Mouse (Mus musculus) lung, postnatal 0 days (tissue): ENCODE results near the gene Dennd1c. TPM values are rescaled to one million over a fixed set of nuclear protein-coding genes. Genes with fewer than 3 reads are reported as not detected.

Experiments used
- ATAC-seq: fragments of 200-750 bp; cut with Nextera tagmentation; 2 replicates; pipeline ENCODE4 v1.8.0; 2017; ENCODE audit warnings: moderate library complexity
- DNase-seq: peaks from one replicate; pipeline ENCODE4 v3.0.0-alpha.2; 2016; ENCODE audit warnings: low spot score
- H3K27ac ChIP-seq: fragments of 300-500 bp; sonication (generic); 2 replicates; pipeline ENCODE4 v1.5.1; 2014; ENCODE audit warnings: antibody characterized with exemption, mild to moderate bottlenecking, low read length, mixed read lengths
- H3K27me3 ChIP-seq: fragments of 300-500 bp; sonication (generic); replicated peaks from 2 replicates; pipeline ENCODE4 v1.6.1; 2014; ENCODE audit warnings: low read length, mixed read lengths; ENCODE audit not compliant: insufficient read depth
- H3K36me3 ChIP-seq: fragments of 300-500 bp; sonication (generic); 2 replicates; pipeline ENCODE4 v1.6.1; 2014; ENCODE audit warnings: low read length, mixed read lengths; ENCODE audit not compliant: insufficient read depth
- H3K4me1 ChIP-seq: fragments of 300-500 bp; sonication (generic); 2 replicates; pipeline ENCODE4 v1.6.1; 2014; ENCODE audit warnings: antibody characterized with exemption, low read depth, low read length, mixed read lengths; ENCODE audit not compliant: insufficient read depth
- H3K4me2 ChIP-seq: fragments of 300-500 bp; sonication (generic); replicated peaks from 2 replicates; pipeline ENCODE4 v1.6.1; 2014; ENCODE audit warnings: low read depth, mild to moderate bottlenecking, low read length, moderate library complexity, mixed read lengths
- H3K4me3 ChIP-seq: fragments of 300-500 bp; sonication (generic); 2 replicates; pipeline ENCODE4 v1.5.1; 2014; ENCODE audit warnings: low read depth, low read length
- H3K9ac ChIP-seq: fragments of 300-500 bp; sonication (generic); replicated peaks from 2 replicates; pipeline ENCODE4 v1.6.1; 2014; ENCODE audit warnings: low read depth, mild to moderate bottlenecking
- H3K9me3 ChIP-seq: fragments of 300-500 bp; sonication (generic); 2 replicates; pipeline ENCODE4 v1.6.1; 2016; ENCODE audit warnings: low read length, mixed read lengths
- CTCF ChIP-seq: IDR thresholded peaks from 2 replicates; pipeline ENCODE4 v1.5.1; 2016; ENCODE audit warnings: antibody characterized with exemption, mild to moderate bottlenecking
- EP300 ChIP-seq: IDR thresholded peaks from 2 replicates; pipeline ENCODE4 v1.6.1; 2016; ENCODE audit warnings: antibody characterized with exemption, mild to moderate bottlenecking, control low read depth
- WGBS: fragments of 180-500 bp; shearing (Covaris S2); extraction: QIAGEN DNeasy Blood & Tissue Kit; methylation state at CpG from one replicate; pipeline ENCODE4 v1.1.7; 2014; 5-methylcytosine and 5-hydroxymethylcytosine counted together
- polyA plus RNA-seq: library from polyadenylated mRNA; unstranded; fragments of >200 nt; fragmentation: Nextera tagmentation; extraction: Ambion mirVana; gene quantifications from 2 replicates; pipeline ENCODE4 v1.2.1, GENCODE M21; 2015

Dennd1c gene
- polyA plus RNA-seq, 1 experiment from 2014 or later, result 6.0 TPM

GRCm38 (mm10) chr17:57020960-57021359 lies 57.4 kb downstream of the Dennd1c start:
- ATAC-seq (no peak), DNase-seq (no peak)
- H3K4me3 ChIP-seq, result no peak overlapping the region
- no peaks in the 10 kb centered on the region for H3K9me3 ChIP-seq
- H3K4me1 ChIP-seq, result no peaks in the 10 kb centered on the region
- no peak overlapping the region for H3K9ac ChIP-seq
- TF ChIP-seq EP300 (no peak), CTCF (no peak)
- no peak overlapping the region for H3K27ac ChIP-seq
- peaks cover 43% of the 10 kb centered on the region for H3K36me3 ChIP-seq
- WGBS, result 87% methylated on average over 5 of the region's 5 CpGs
- no peak overlapping the region for H3K4me2 ChIP-seq
- no peaks in the 10 kb centered on the region for H3K27me3 ChIP-seq

- Histone ChIP-seq H3K27me3 (no peaks in the 10 kb centered on the region), H3K9ac (no peak overlapping the region), H3K4me2 (no peak overlapping the region), H3K4me3 (no peak overlapping the region), H3K4me1 (no peaks in the 10 kb centered on the region), H3K36me3 (peaks cover 31% of the 10 kb centered on the region), H3K27ac (no peak overlapping the region), H3K9me3 (no peaks in the 10 kb centered on the region)
- DNase-seq (no peak), ATAC-seq (no peak)
- WGBS, result 81% methylated on average over 2 of the region's 2 CpGs
- TF ChIP-seq EP300, result no peak
Observed at GRCm38 (mm10) chr17:57019693-57020092, 58.6 kb downstream of the Dennd1c start.

Other genes with a start within 250 kb of the Dennd1c start
- gene Rfx2, start 247.5 kb downstream of the Dennd1c start, polyA plus RNA-seq, result 5.9 and 6.6 TPM in 2 replicates
- gene Acsbg2, start 204.1 kb downstream of the Dennd1c start, polyA plus RNA-seq, result not detected in 2 replicates
- gene 1700061G19Rik, start 203.0 kb downstream of the Dennd1c start, polyA plus RNA-seq, result 0.15 and 0.23 TPM in 2 replicates
- gene Mllt1, start 143.1 kb downstream of the Dennd1c start, polyA plus RNA-seq, result 17.7 TPM in 2 replicates
- not detected in 2 replicates for gene Acer1, start 96.4 kb downstream of the Dennd1c start, polyA plus RNA-seq
- gene Clpp, start 88.2 kb downstream of the Dennd1c start, polyA plus RNA-seq, result 62.5 and 71.1 TPM in 2 replicates
- 31.3 and 35.3 TPM in 2 replicates for gene Alkbh7, start 81.2 kb downstream of the Dennd1c start, polyA plus RNA-seq
- gene Pspn, start 78.5 kb downstream of the Dennd1c start, polyA plus RNA-seq, result 0.37 TPM in 1 of 2 replicates, not detected in the other
- gene Gtf2f1, start 67.2 kb downstream of the Dennd1c start, polyA plus RNA-seq, result 33.3 and 37.0 TPM in 2 replicates
- gene Gm17949, start 67.0 kb downstream of the Dennd1c start, polyA plus RNA-seq, result 0.50 and 0.68 TPM in 2 replicates
- 20.4 and 21.0 TPM in 2 replicates for gene Khsrp, start 47.0 kb downstream of the Dennd1c start, polyA plus RNA-seq
- gene Slc25a41, start 36.9 kb downstream of the Dennd1c start, polyA plus RNA-seq, result not detected in 2 replicates
- gene Crb3, start 19.4 kb downstream of the Dennd1c start, polyA plus RNA-seq, result 119 and 120 TPM in 2 replicates
- gene Slc25a23, start 18.7 kb downstream of the Dennd1c start, polyA plus RNA-seq, result 5.8 and 5.9 TPM in 2 replicates
- gene Tubb4a, start 9.3 kb upstream of the Dennd1c start, polyA plus RNA-seq, result 7.1 and 7.5 TPM in 2 replicates
- 3.0 and 3.4 TPM in 2 replicates for gene Tnfsf9, start 26.8 kb upstream of the Dennd1c start, polyA plus RNA-seq
- gene Cd70, start 71.3 kb upstream of the Dennd1c start, polyA plus RNA-seq, result not detected in 2 replicates
- gene Tnfsf14, start 115.7 kb upstream of the Dennd1c start, polyA plus RNA-seq, result 0.50 and 0.73 TPM in 2 replicates
- gene C3, start 149.6 kb upstream of the Dennd1c start, polyA plus RNA-seq, result 50.2 and 55.0 TPM in 2 replicates
- 48.4 and 48.8 TPM in 2 replicates for gene Gpr108, start 169.9 kb upstream of the Dennd1c start, polyA plus RNA-seq
- gene Trip10, start 170.9 kb upstream of the Dennd1c start, polyA plus RNA-seq, result 46.4 and 58.9 TPM in 2 replicates
- 4.8 and 5.4 TPM in 2 replicates for gene Vav1, start 200.6 kb upstream of the Dennd1c start, polyA plus RNA-seq